Mouse (Mus musculus) liver, postnatal 0 days (tissue): Measurements from ENCODE around the gene Armh3.

Experiments
- CTCF ChIP-seq: sonication (generic); IDR thresholded peaks from 2 replicates; pipeline ENCODE4 v1.5.1; 2016; ENCODE audit warnings: antibody characterized with exemption, low read depth
- EP300 ChIP-seq: IDR thresholded peaks from 2 replicates; pipeline ENCODE4 v1.6.1; 2016; ENCODE audit warnings: antibody characterized with exemption, low read depth, mild to moderate bottlenecking

- TF ChIP-seq CTCF (no peak), EP300 (no peak)
These were observed 116.2 kb downstream of the Armh3 start for GRCm38 (mm10) chr19:45882056-45882455.
